Mouse (Mus musculus) heart, adult 2 months (tissue): ENCODE data around the gene Ggt1. TPM values are rescaled to one million over a fixed set of nuclear protein-coding genes. Genes with fewer than 3 reads are reported as not detected.
A peak's percentile ranks its signal among the peaks of the same experiment; 100 is the strongest.

Source experiments
- DNase-seq, 2 experiments: peaks; one replicate each; pipeline ENCODE4 v3.0.0; 2021
- H3K27ac ChIP-seq: fragments of 200-600 bp; 2 replicates; pipeline ENCODE4 v1.8.1; 2022
- H3K27me3 ChIP-seq: fragments of 200-500 bp; 2 replicates; pipeline ENCODE4 v1.6.1; 2012; ENCODE audit warnings: mild to moderate bottlenecking, low read length, inconsistent platforms, mixed read lengths; ENCODE audit not compliant: control insufficient read depth, insufficient read depth
- H3K36me3 ChIP-seq: fragments of 200-500 bp; 2 replicates; pipeline ENCODE4 v1.6.1; 2012; ENCODE audit warnings: low read length, inconsistent platforms; ENCODE audit not compliant: control insufficient read depth, insufficient read depth
- H3K4me1 ChIP-seq: fragments of 200-500 bp; 2 replicates; pipeline ENCODE4 v1.6.1; 2011; ENCODE audit warnings: low read length; ENCODE audit not compliant: control insufficient read depth, insufficient read depth
- H3K4me3 ChIP-seq: fragments of 200-600 bp; 2 replicates; pipeline ENCODE4 v1.8.1; 2022
- H3K79me2 ChIP-seq: fragments of 200-500 bp; replicated peaks from 2 replicates; pipeline ENCODE4 v1.6.1; 2012; ENCODE audit warnings: mild to moderate bottlenecking, inconsistent platforms, low read length, moderate library complexity, mixed read lengths; ENCODE audit not compliant: control insufficient read depth, insufficient read depth
- H3K9ac ChIP-seq: fragments of 200-500 bp; 2 replicates; pipeline ENCODE4 v1.6.1; 2012; ENCODE audit warnings: low read depth, mild to moderate bottlenecking, control low read depth, inconsistent platforms, low read length, mixed read lengths
- CTCF ChIP-seq: fragments of 200-600 bp; IDR thresholded peaks from 2 replicates; pipeline ENCODE4 v1.8.1; 2022; ENCODE audit warnings: antibody characterized with exemption, mild to moderate bottlenecking, moderate library complexity
- EP300 ChIP-seq: fragments of 200-500 bp; IDR thresholded peaks from 2 replicates; pipeline ENCODE4 v1.6.1; 2011; ENCODE audit warnings: low read depth, low read length, control low read depth; ENCODE audit not compliant: insufficient read depth
- POLR2A ChIP-seq: fragments of 200-500 bp; IDR thresholded peaks from 2 replicates; pipeline ENCODE4 v1.6.1; 2011; ENCODE audit warnings: mild to moderate bottlenecking, low read depth, low read length, control low read depth; ENCODE audit not compliant: insufficient read depth
- WGBS: fragments of 180-500 bp; shearing (Covaris S2); methylation state at CpG from one replicate; pipeline ENCODE4 v1.1.7; 2018; 5-methylcytosine and 5-hydroxymethylcytosine counted together
- intact Hi-C: fragments of 180-260 bp; cut with DNase I; formaldehyde crosslinking; loops from one replicate; pipeline ENCODE4 v1.15.1; 2025
- polyA plus RNA-seq: library from polyadenylated mRNA; depleted of rRNA; stranded (reverse); fragments of >200 nt; gene quantifications from 2 replicates; pipeline ENCODE4 v1.2.3, GENCODE M21; 2012
- total RNA-seq, 2 experiments: library from RNA; stranded (reverse); gene quantifications; 2 replicates each; pipeline ENCODE4 v1.2.3; 2021

Ggt1 gene
- total and polyA plus RNA-seq, 3 experiments: 0.31 TPM; not detected in 2

DNA sequence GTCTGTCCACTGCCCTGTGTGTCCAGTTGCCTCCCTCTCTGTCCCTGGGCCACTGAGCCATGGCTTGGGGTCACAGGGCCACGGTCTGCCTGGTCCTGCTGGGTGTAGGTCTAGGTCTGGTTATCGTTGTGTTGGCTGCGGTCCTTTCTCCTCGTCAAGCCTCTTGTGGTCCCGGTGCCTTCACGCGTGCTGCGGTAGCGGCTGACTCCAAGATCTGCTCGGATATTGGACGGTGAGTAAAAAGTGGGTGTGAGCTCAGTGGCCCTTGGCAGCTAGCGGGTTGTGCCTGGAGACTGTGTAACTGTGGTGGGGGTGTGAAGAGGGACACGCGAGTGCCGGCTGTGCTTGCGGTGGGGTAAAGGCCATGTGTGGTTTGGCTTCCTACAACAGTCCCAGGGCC is 28.2 kb downstream of the Ggt1 start:
- Histone ChIP-seq H3K9ac (peak overlapping the region; percentile 51), H3K4me3 (peak overlapping the region; percentile 35), H3K27me3 (no peaks in the 10 kb centered on the region), H3K36me3 (no peaks in the 10 kb centered on the region), H3K79me2 (no peaks in the 10 kb centered on the region), H3K27ac (peak overlapping the region; percentile 72), H3K4me1 (peaks cover 33% of the 10 kb centered on the region)
- intact Hi-C loops: loop anchor here (5.0 kb wide), 1 partner anchor 363 kb away; the partner anchor contains the start of gene Gm5134
- peak; percentile 54 to 61 for DNase-seq
- TF ChIP-seq CTCF (no peak), POLR2A (peak; percentile 46; the same call in 1 of the 2 replicates), EP300 (0 out of 2 replicates have a peak, but pooled peaks have one; percentile 8)
- 29% methylated on average over 16 of the region's 16 CpGs for WGBS

DNA sequence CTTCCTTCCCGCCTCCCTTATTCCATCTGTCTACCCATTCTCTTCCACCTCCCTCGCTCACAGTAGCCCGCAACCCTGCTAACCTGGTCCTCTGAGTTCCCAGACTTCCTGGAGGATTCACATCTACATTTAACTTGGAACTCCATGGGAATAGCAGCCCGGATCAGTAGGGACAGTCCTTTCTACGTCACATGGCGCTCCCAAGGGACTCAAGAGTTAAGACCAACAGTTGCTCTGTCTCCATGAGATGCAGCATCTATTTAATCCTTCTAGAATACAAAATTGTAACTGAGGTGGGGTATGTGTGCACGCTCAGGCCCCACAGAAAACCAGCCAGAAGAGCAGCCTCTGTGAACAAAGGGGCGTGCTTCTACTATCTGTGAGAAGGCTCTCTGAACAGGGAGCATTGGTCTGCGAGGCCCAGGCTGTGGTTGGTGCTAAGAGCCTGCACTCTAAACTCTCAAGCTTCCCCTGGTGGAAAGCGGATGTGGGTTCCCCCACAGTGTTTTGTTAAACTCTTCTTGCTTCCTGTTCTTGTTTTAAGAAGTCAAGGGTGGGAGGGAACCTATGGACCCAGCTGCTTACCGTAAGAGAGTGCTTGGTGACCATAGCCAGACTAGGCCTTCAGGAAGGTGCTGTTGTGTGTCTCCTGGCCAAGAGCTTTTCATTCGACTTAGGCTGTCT is 29.9 kb downstream of the Ggt1 start:
- Histone ChIP-seq H3K27ac (peak overlapping the region; percentile 63), H3K36me3 (no peaks in the 10 kb centered on the region), H3K27me3 (no peaks in the 10 kb centered on the region), H3K9ac (peak overlapping the region; percentile 22; the same call in 1 of the 2 replicates), H3K79me2 (no peaks in the 10 kb centered on the region), H3K4me3 (no peak overlapping the region), H3K4me1 (peaks cover 35% of the 10 kb centered on the region)
- WGBS: 47% methylated on average over 12 of the region's 12 CpGs
- TF ChIP-seq CTCF: peak; percentile 14; the same call in 1 of the 2 replicates
- TF ChIP-seq EP300: no peak
- intact Hi-C loops: no loop called here
- DNase-seq: peak; percentile 57 to 81

DNA sequence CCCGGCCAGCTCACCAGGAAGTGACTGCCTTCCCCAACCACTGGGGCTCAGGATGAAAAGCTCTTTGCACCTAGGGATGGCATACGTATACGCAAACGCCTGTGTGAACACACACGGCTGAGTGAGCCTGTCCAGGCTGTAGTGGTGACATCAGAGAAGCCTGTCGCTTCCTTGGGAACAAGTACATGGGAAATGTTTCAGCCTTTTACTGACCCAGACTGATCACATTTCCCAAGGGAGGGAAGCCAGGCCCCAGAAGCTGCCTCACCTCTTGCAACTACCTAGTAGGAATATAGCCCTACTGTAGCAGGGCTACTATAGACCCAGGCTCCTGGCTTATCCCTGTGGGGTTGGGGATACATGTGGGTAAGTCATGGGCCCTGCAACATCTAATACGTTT is 31.2 kb downstream of the Ggt1 start:
- H3K36me3 ChIP-seq: no peaks in the 10 kb centered on the region
- no peak overlapping the region; the same call in 1 of the 2 replicates for H3K27ac ChIP-seq
- no peak overlapping the region for H3K4me3 ChIP-seq
- DNase-seq: no peak
- H3K4me1 ChIP-seq: peaks cover 32% of the 10 kb centered on the region
- 60% methylated on average over 7 of the region's 7 CpGs for WGBS
- intact Hi-C loops: no loop called here
- TF ChIP-seq CTCF: no peak
- TF ChIP-seq POLR2A: no peak
- TF ChIP-seq EP300: no peak
- H3K79me2 ChIP-seq: no peaks in the 10 kb centered on the region
- no peak overlapping the region for H3K9ac ChIP-seq
- H3K27me3 ChIP-seq: no peaks in the 10 kb centered on the region

DNA sequence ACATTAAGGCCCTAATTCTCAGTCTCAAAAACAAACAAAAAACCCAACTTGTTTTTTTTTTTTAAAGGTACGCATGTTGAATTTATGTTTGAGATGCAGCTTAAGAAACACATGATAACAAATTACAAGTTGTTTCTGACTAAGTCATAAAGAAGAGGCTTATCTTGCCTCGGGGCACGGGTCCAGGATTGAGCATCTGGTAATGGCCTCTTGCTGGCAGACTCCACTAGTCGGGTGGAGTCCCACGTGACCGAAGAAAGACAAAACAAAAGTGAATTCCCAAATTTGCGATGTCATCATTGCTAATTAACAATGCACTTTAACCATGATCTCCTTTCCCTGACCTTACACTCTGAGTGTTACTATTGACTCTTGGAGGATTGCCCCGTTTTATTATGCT is 34.6 kb downstream of the Ggt1 start:
- H3K4me3 ChIP-seq: no peak overlapping the region

DNA sequence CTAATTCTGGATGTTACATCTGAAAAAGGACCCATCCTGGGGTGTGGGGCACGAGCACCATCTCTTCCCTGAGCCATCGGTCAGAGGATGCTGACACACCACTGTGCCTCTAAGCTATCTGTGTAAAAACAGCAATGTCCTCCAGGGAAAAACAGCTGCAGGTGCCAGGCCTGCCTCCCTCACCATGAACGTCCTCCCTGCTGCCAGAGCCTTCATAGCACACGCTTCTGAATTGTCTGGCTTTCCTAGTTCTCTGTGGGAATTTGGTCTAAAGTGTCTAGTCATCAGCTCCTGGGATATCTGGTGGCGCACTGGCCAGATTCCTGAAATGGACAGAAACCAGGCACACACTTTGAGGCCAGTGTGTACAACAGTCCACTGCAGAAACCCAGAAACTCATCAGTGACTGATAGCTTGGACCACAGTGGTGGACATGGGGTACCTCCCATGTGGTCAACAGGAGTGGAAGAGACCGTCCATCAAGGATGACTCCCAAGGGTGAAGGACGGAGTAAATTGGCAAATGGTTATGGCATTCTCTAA is 38.9 kb downstream of the Ggt1 start:
- H3K27ac ChIP-seq: no peak overlapping the region
- TF ChIP-seq CTCF: no peak
- no peak for TF ChIP-seq POLR2A
- TF ChIP-seq EP300: no peak
- H3K36me3 ChIP-seq: no peaks in the 10 kb centered on the region
- 59% methylated on average over 7 of the region's 7 CpGs for WGBS
- H3K4me1 ChIP-seq: peaks cover 5% of the 10 kb centered on the region
- H3K79me2 ChIP-seq: no peaks in the 10 kb centered on the region
- DNase-seq: peak in 1 of 2 experiments; percentile 19
- no peak overlapping the region for H3K9ac ChIP-seq
- H3K4me3 ChIP-seq: no peak overlapping the region
- no peaks in the 10 kb centered on the region for H3K27me3 ChIP-seq
- intact Hi-C loops: no loop called here

More for the DNA sequence above, 34.6 kb downstream of the Ggt1 start:
- H3K4me1 ChIP-seq: peaks cover 13% of the 10 kb centered on the region
- intact Hi-C loops: no loop called here
- H3K36me3 ChIP-seq: no peaks in the 10 kb centered on the region
- no peak overlapping the region for H3K9ac ChIP-seq
- H3K79me2 ChIP-seq: no peaks in the 10 kb centered on the region
- H3K27me3 ChIP-seq: no peaks in the 10 kb centered on the region
- peak; percentile 70; the same call in 1 of the 2 replicates for TF ChIP-seq EP300
- no peak for TF ChIP-seq CTCF
- WGBS: 31% methylated on average over 8 of the region's 8 CpGs
- no peak overlapping the region for H3K27ac ChIP-seq
- DNase-seq: peak; percentile 83

DNA sequence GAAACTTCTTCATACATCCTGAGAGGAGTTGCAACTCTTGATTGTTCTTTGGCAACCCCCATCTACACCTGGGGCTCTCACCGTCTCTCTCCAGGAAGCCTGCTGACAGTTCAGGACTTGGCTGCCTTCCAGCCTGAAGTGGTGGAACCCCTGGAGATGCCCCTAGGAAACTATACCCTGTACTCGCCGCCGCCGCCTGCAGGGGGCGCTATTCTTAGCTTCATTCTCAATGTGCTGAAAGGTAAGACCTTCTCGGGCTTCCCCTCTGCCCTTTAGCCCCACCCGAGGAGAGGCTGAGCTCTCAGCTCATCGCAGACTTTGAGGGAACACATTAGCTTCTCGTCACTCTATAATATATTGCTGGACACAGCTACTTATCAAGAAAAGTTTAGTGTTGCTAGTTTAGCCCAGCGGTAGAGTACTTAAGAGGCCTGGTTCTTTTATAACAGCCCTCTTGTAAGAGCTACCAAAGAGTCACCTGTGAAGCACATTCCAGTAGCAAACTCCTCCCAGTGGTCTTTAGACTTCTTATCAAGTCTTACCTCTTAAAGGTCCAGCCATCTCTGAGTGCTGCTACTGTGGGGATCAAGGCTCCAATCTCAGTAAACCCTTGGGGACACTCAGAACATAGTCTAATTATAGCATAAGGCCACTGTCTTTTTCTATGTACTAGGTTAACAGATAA is 43.9 kb downstream of the Ggt1 start:
- no peak for DNase-seq
- Histone ChIP-seq H3K9ac (no peak overlapping the region), H3K4me3 (no peak overlapping the region), H3K4me1 (peaks cover under 1% of the 10 kb centered on the region; the same call in 1 of the 2 replicates), H3K79me2 (no peaks in the 10 kb centered on the region), H3K27ac (no peak overlapping the region), H3K36me3 (no peaks in the 10 kb centered on the region), H3K27me3 (no peaks in the 10 kb centered on the region)
- TF ChIP-seq POLR2A (no peak), CTCF (peak; percentile 53)
- 38% methylated on average over 11 of the region's 11 CpGs for WGBS
- intact Hi-C loops: no loop called here
